Comparison of ENCODE assay signal across 8 mouse cellular contexts in the genomic region with DNA sequence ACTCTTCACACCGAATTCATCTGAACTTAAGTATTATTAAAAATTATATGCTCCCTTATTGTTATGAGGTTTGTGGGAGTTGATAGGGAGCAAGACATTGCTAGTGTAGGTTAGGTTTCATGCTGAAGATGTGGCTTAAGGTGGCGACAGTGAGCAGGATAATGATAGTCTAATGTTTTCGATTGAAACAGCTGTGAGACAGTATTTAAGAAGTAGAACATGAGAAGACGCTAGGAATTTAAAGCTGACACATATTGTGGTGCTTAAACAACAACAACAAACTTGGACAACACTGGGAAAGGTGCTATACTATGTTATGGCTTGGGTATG. TPM values are rescaled to one million over a fixed set of nuclear protein-coding genes. Genes with fewer than 3 reads are reported as not detected.
DNase-seq lines count a peak whose midpoint lies in the region; ATAC-seq and TF ChIP-seq lines count a peak whose summit lies in the region.

No protein-coding gene starts in this region.

- H3K9me3 ChIP-seq in lung, embryonic 14.5 days (ENCODE audit: low read depth, low read length): no peaks in the 10 kb centered on the region
- no peaks in the 10 kb centered on the region for H3K9me3 ChIP-seq in hindbrain, embryonic 15.5 days

- H3K4me2 ChIP-seq in lung, embryonic 14.5 days: peak overlapping the region; percentile 88
- peak overlapping the region; percentile 72 for H3K4me2 ChIP-seq in hindbrain, embryonic 15.5 days

- no peak for ATAC-seq in lung, embryonic 14.5 days (ENCODE audit: insufficient read depth)
- ATAC-seq in hindbrain, embryonic 15.5 days (ENCODE audit: low FRiP score, low read depth): no peak

- peak overlapping the region; percentile 3; the same call in 1 of the 2 replicates for H3K27ac ChIP-seq in lung, embryonic 14.5 days (ENCODE audit: low read depth)
- H3K27ac ChIP-seq in hindbrain, embryonic 15.5 days (replicated peaks): peak overlapping the region; percentile 79

- 4% methylated on average over 4 of the region's 4 CpGs for WGBS in lung, embryonic 14.5 days
- 7% methylated on average over 4 of the region's 4 CpGs for WGBS in hindbrain, embryonic 15.5 days

- H3K4me3 ChIP-seq in lung, embryonic 14.5 days (ENCODE audit: low read depth, low read length): peak overlapping the region; percentile 93
- peak overlapping the region; percentile 72 for H3K4me3 ChIP-seq in hindbrain, embryonic 15.5 days

- H3K27me3 ChIP-seq in lung, embryonic 14.5 days (ENCODE audit: insufficient read depth, low read length): no peaks in the 10 kb centered on the region
- no peaks in the 10 kb centered on the region for H3K27me3 ChIP-seq in hindbrain, embryonic 15.5 days

- H3K4me1 ChIP-seq in lung, embryonic 14.5 days (ENCODE audit: insufficient read depth): peaks cover 5% of the 10 kb centered on the region; the same call in 1 of the 2 replicates
- peaks cover 28% of the 10 kb centered on the region for H3K4me1 ChIP-seq in hindbrain, embryonic 15.5 days (replicated peaks)

- H3K36me3 ChIP-seq in lung, embryonic 14.5 days (ENCODE audit: insufficient read depth): peaks cover 18% of the 10 kb centered on the region
- peaks cover 18% of the 10 kb centered on the region for H3K36me3 ChIP-seq in hindbrain, embryonic 15.5 days

- no peak for DNase-seq in lung, embryonic 14.5 days
- no peak for DNase-seq in lung, postnatal 36 days
- peak; percentile 14 for DNase-seq in brain, embryonic 18.5 days (ENCODE audit: low read depth, low spot score)
- DNase-seq in naive thymus-derived CD4-positive, alpha-beta T cell, adult 2 months (ENCODE audit: low read depth): peak; percentile 44
- DNase-seq in spleen, adult 12 weeks (ENCODE audit: low spot score): no peak
- DNase-seq in Muller cell, postnatal 12 days (ENCODE audit: inconsistent ontology term): no peak
- DNase-seq in ovary, postnatal 10 days (ENCODE audit: low spot score): no peak

- peak overlapping the region; percentile 56 for H3K9ac ChIP-seq in lung, embryonic 14.5 days
- peak overlapping the region; percentile 49 for H3K9ac ChIP-seq in hindbrain, embryonic 15.5 days

- 0 out of 2 replicates have a peak, but pooled peaks have one; percentile 19 for TF ChIP-seq CTCF in lung, embryonic 14.5 days (IDR thresholded peaks at IDR 0.05; ENCODE audit: low read depth)

RNA-seq across cellular contexts. Expression of a gene that starts 0.7 kb away (rescaled TPM):
- 131 and 147 TPM in 2 replicates for polyA plus RNA-seq in lung, embryonic 14.5 days (2014; fragmentation: Nextera tagmentation; extraction: Ambion mirVana)
- 59.0 and 64.7 TPM in 2 replicates for polyA plus RNA-seq in hindbrain, embryonic 15.5 days (2015; fragmentation: Nextera tagmentation; extraction: Ambion mirVana)

RNA-seq across cellular contexts. Expression of a gene that starts 0.8 kb away (rescaled TPM):
- polyA plus RNA-seq in lung, embryonic 14.5 days (2014; fragmentation: Nextera tagmentation; extraction: Ambion mirVana): 61.4 and 62.1 TPM in 2 replicates
- 33.6 and 36.9 TPM in 2 replicates for polyA plus RNA-seq in hindbrain, embryonic 15.5 days (2015; fragmentation: Nextera tagmentation; extraction: Ambion mirVana)

RNA-seq across cellular contexts. Expression of a gene that starts 50.1 kb away (rescaled TPM):
- 21.8 and 23.8 TPM in 2 replicates for polyA plus RNA-seq in lung, embryonic 14.5 days (2014; fragmentation: Nextera tagmentation; extraction: Ambion mirVana)
- 25.2 and 26.4 TPM in 2 replicates for polyA plus RNA-seq in hindbrain, embryonic 15.5 days (2015; fragmentation: Nextera tagmentation; extraction: Ambion mirVana)

Comparison
In these comparisons a context has a peak if more than half of its experiments do, and no peak if none do; other contexts are left out.
1. DNase-seq: peak in brain, embryonic 18.5 days (single experiment) and naive thymus-derived CD4-positive, alpha-beta T cell, adult 2 months (single experiment); none in lung, embryonic 14.5 days (single experiment), lung, postnatal 36 days (single experiment), spleen, adult 12 weeks (single experiment), Muller cell, postnatal 12 days (single experiment) and ovary, postnatal 10 days (single experiment).